Mouse (Mus musculus) cortical plate, adult 2 months (tissue): ENCODE measurements around the gene Sytl2.

Experiments
- CTCF ChIP-seq: fragments of 200-500 bp; IDR thresholded peaks from 2 replicates; pipeline ENCODE4 v1.5.1; 2011; ENCODE audit warnings: mild to moderate bottlenecking, control low read depth, low read length; ENCODE audit not compliant: insufficient read depth; ENCODE audit errors: extremely low read depth
- POLR2A ChIP-seq: fragments of 200-500 bp; IDR thresholded peaks from 2 replicates; pipeline ENCODE4 v1.6.1; 2011; ENCODE audit warnings: mild to moderate bottlenecking, low read length, control low read depth; ENCODE audit not compliant: insufficient read depth; ENCODE audit errors: extremely low read depth

DNA sequence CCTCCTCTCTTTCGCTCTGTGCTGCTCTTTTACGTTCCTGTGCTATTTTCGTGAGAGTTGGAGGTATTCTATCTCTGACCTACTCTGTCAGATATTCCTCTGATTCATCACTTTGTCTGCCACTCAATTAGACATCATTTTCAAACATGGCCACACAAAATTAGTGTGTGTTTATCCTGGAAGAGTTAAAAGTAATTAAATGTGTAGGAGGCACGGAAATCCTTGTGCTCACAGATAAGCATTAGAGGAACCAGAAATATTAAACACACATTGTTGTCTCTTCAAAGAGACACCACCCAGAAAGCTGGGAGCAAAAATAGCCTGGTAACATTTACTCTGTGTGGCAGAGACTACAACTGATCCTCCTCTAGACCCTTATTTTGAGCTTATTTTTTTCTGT lies 138.0 kb downstream of the Sytl2 start:
- no peak for TF ChIP-seq CTCF
- TF ChIP-seq POLR2A, result no peak
